Mouse (Mus musculus): ENCODE data around the gene Epha4. TPM values are rescaled to one million over a fixed set of nuclear protein-coding genes. Genes with fewer than 3 reads are reported as not detected.

Gene Epha4
- polyA plus RNA-seq, 1 experiment from 2014 or later = 1.6 TPM

Small RNAs within 50 kb of the gene (microRNA-seq; reads per million reads assigned to microRNA genes)
- not detected for gene Mir6352
